Mouse (Mus musculus): ENCODE results near the gene Bcap31. TPM values are rescaled to one million over a fixed set of nuclear protein-coding genes. Genes with fewer than 3 reads are reported as not detected.

Gene Bcap31
- polyA plus RNA-seq, 1 experiment from 2014 or later: 302 TPM

GRCm38 (mm10) chrX:73653392-73653791, 62.6 kb downstream of the Bcap31 start:
- no peak overlapping the region for H3K4me3 ChIP-seq (replicated peaks)
- H3K4me2 ChIP-seq (replicated peaks): no peak overlapping the region
- ATAC-seq: no peak
- WGBS: 84% methylated on average over 6 of the region's 6 CpGs
- no peaks in the 10 kb centered on the region for H3K9me3 ChIP-seq
- no peaks in the 10 kb centered on the region for H3K36me3 ChIP-seq
- no peak overlapping the region for H3K27ac ChIP-seq
- no peak overlapping the region for H3K9ac ChIP-seq
- H3K27me3 ChIP-seq (replicated peaks): 0 out of 2 replicates have a peak, but pooled peaks cover 2% of the 10 kb centered on the region
- H3K4me1 ChIP-seq (replicated peaks): no peaks in the 10 kb centered on the region

- H3K9me3 ChIP-seq: no peaks in the 10 kb centered on the region
- H3K4me2 ChIP-seq (replicated peaks): no peak overlapping the region
- 0 out of 2 replicates have a peak, but pooled peaks cover 2% of the 10 kb centered on the region for H3K27me3 ChIP-seq (replicated peaks)
- no peak overlapping the region for H3K27ac ChIP-seq
- no peak for ATAC-seq
- H3K9ac ChIP-seq: no peak overlapping the region
- 65% methylated on average over 3 of the region's 3 CpGs for WGBS
- H3K36me3 ChIP-seq: no peaks in the 10 kb centered on the region
- H3K4me3 ChIP-seq (replicated peaks): no peak overlapping the region
- H3K4me1 ChIP-seq (replicated peaks): no peaks in the 10 kb centered on the region
Measured at GRCm38 (mm10) chrX:73650869-73651268, 65.1 kb downstream of the Bcap31 start.

- 42% methylated on average over 4 of the region's 4 CpGs for WGBS
- Histone ChIP-seq H3K4me3 (replicated peaks) (no peak overlapping the region), H3K4me2 (replicated peaks) (no peak overlapping the region), H3K9ac (no peak overlapping the region), H3K4me1 (replicated peaks) (no peaks in the 10 kb centered on the region), H3K27ac (no peak overlapping the region), H3K9me3 (no peaks in the 10 kb centered on the region), H3K27me3 (replicated peaks) (peaks cover 6% of the 10 kb centered on the region; the same call in 1 of the 2 replicates), H3K36me3 (no peaks in the 10 kb centered on the region)
- ATAC-seq: no peak
Measured at GRCm38 (mm10) chrX:73645121-73645520, 70.9 kb downstream of the Bcap31 start.

- no peaks in the 10 kb centered on the region for H3K9me3 ChIP-seq
- ATAC-seq: peak; percentile 31
- no peaks in the 10 kb centered on the region for H3K4me1 ChIP-seq (replicated peaks)
- 18% methylated on average over 41 of the region's 41 CpGs for WGBS
- H3K4me3 ChIP-seq (replicated peaks): peak overlapping the region; percentile 38
- H3K36me3 ChIP-seq: no peaks in the 10 kb centered on the region
- H3K27ac ChIP-seq: no peak overlapping the region
- peaks cover 32% of the 10 kb centered on the region for H3K27me3 ChIP-seq (replicated peaks)
- peak overlapping the region; percentile 40; the same call in 1 of the 2 replicates for H3K9ac ChIP-seq
- H3K4me2 ChIP-seq (replicated peaks): peak overlapping the region; percentile 78
Measured at GRCm38 (mm10) chrX:73639901-73640469, 76.0 kb downstream of the Bcap31 start.

- Histone ChIP-seq H3K9me3 (no peaks in the 10 kb centered on the region), H3K36me3 (no peaks in the 10 kb centered on the region), H3K27ac (no peak within 1 kb of the TSS), H3K27me3 (replicated peaks) (peaks cover 37% of the 10 kb centered on the region), H3K9ac (peak within 1 kb of the TSS; percentile 40), H3K4me3 (replicated peaks) (peak within 1 kb of the TSS; percentile 38), H3K4me1 (replicated peaks) (no peaks in the 10 kb centered on the region), H3K4me2 (replicated peaks) (peak within 1 kb of the TSS; percentile 78)
- peak; percentile 90 for ATAC-seq
- WGBS: 25% methylated on average over 27 of the region's 28 CpGs
Measured at GRCm38 (mm10) chrX:73639255-73639675, 76.7 kb downstream of the Bcap31 start, which contains the start of gene Dusp9. Gene Dusp9, plus strand, starts transcription at chrX:73639419.

GRCm38 (mm10) chrX:73637415-73637814, 78.6 kb downstream of the Bcap31 start:
- no peak overlapping the region; the same call in 1 of the 2 replicates for H3K9ac ChIP-seq
- ATAC-seq: 0 out of 2 replicates have a peak, but pooled peaks have one; percentile 29

More at GRCm38 (mm10) chrX:73637415-73637814, 78.6 kb downstream of the Bcap31 start:
- no peaks in the 10 kb centered on the region for H3K4me1 ChIP-seq (replicated peaks)
- H3K4me2 ChIP-seq (replicated peaks): peak overlapping the region; percentile 70
- peaks cover 38% of the 10 kb centered on the region for H3K27me3 ChIP-seq (replicated peaks)
- no peaks in the 10 kb centered on the region for H3K36me3 ChIP-seq
- WGBS: 15% methylated on average over 19 of the region's 19 CpGs
- H3K27ac ChIP-seq: no peak overlapping the region
- H3K9me3 ChIP-seq: no peaks in the 10 kb centered on the region
- peak overlapping the region; percentile 33 for H3K4me3 ChIP-seq (replicated peaks)

Other genes starting within 250 kb of the Bcap31 start
- 48.5 and 52.7 TPM in 2 replicates for gene Bgn, start 232.6 kb downstream of the Bcap31 start, polyA plus RNA-seq (2015; fragmentation: Nextera tagmentation; extraction: Ambion mirVana)
- 0.26 and 0.28 TPM in 2 replicates for gene Atp2b3, start 213.1 kb downstream of the Bcap31 start, polyA plus RNA-seq (2015; fragmentation: Nextera tagmentation; extraction: Ambion mirVana)
- gene Dusp9, start 76.8 kb downstream of the Bcap31 start, polyA plus RNA-seq (2015; fragmentation: Nextera tagmentation; extraction: Ambion mirVana): 10.7 and 11.0 TPM in 2 replicates
- 12.4 and 12.7 TPM in 2 replicates for gene Pnck, start 56.1 kb downstream of the Bcap31 start, polyA plus RNA-seq (2015; fragmentation: Nextera tagmentation; extraction: Ambion mirVana)
- gene Slc6a8, start 43.0 kb downstream of the Bcap31 start, polyA plus RNA-seq (2015; fragmentation: Nextera tagmentation; extraction: Ambion mirVana): 7.1 and 9.1 TPM in 2 replicates
- 18.5 and 20.2 TPM in 2 replicates for gene Abcd1, start 422 bp upstream of the Bcap31 start, polyA plus RNA-seq (2015; fragmentation: Nextera tagmentation; extraction: Ambion mirVana)
- 0.38 TPM in 2 replicates for gene Plxnb3, start 40.9 kb upstream of the Bcap31 start, polyA plus RNA-seq (2015; fragmentation: Nextera tagmentation; extraction: Ambion mirVana)
- 1.3 and 2.0 TPM in 2 replicates for gene Srpk3, start 58.2 kb upstream of the Bcap31 start, polyA plus RNA-seq (2015; fragmentation: Nextera tagmentation; extraction: Ambion mirVana)
- gene Idh3g, start 70.7 kb upstream of the Bcap31 start, polyA plus RNA-seq (2015; fragmentation: Nextera tagmentation; extraction: Ambion mirVana): 217 and 251 TPM in 2 replicates
- gene Ssr4, start 70.9 kb upstream of the Bcap31 start, polyA plus RNA-seq (2015; fragmentation: Nextera tagmentation; extraction: Ambion mirVana): 240 and 287 TPM in 2 replicates
- 0.57 and 0.72 TPM in 2 replicates for gene Pdzd4, start 108.8 kb upstream of the Bcap31 start, polyA plus RNA-seq (2015; fragmentation: Nextera tagmentation; extraction: Ambion mirVana)
- 0.05 and 0.25 TPM in 2 replicates for gene Avpr2, start 175.9 kb upstream of the Bcap31 start, polyA plus RNA-seq (2015; fragmentation: Nextera tagmentation; extraction: Ambion mirVana)
- 9.0 and 9.4 TPM in 2 replicates for gene L1cam, start 179.9 kb upstream of the Bcap31 start, polyA plus RNA-seq (2015; fragmentation: Nextera tagmentation; extraction: Ambion mirVana)
- 3.7 and 4.1 TPM in 2 replicates for gene Arhgap4, start 205.7 kb upstream of the Bcap31 start, polyA plus RNA-seq (2015; fragmentation: Nextera tagmentation; extraction: Ambion mirVana)
- 163 and 169 TPM in 2 replicates for gene Naa10, start 205.8 kb upstream of the Bcap31 start, polyA plus RNA-seq (2015; fragmentation: Nextera tagmentation; extraction: Ambion mirVana)
- gene Renbp, start 214.7 kb upstream of the Bcap31 start, polyA plus RNA-seq (2015; fragmentation: Nextera tagmentation; extraction: Ambion mirVana): 154 and 197 TPM in 2 replicates